Mouse (Mus musculus): ENCODE data around the gene Cdk6. TPM values are rescaled to one million over a fixed set of nuclear protein-coding genes. Genes with fewer than 3 reads are reported as not detected.
A peak's percentile ranks its signal among the peaks of the same experiment; 100 is the strongest.
"Not testable (repeated sequence)": the region's sequence is repeated elsewhere in the genome, so short reads cannot be mapped to it uniquely, and the experiment has no call there.

The Cdk6 gene
- polyA plus RNA-seq, 1 experiment from 2014 or later: 17.8 TPM

GRCm38 (mm10) chr5:3317724-3318123 is 23.6 kb upstream of the Cdk6 start:
- not testable (repeated sequence) for DNase-seq (ENCODE audit: low spot score); H3K36me3 ChIP-seq (ENCODE audit: control insufficient read depth, insufficient read depth, low read length); H3K4me2 ChIP-seq (replicated peaks; ENCODE audit: low read depth, low read length); ATAC-seq (ENCODE audit: low FRiP score); H3K4me3 ChIP-seq (ENCODE audit: low read depth, low read length); H3K9me3 ChIP-seq (ENCODE audit: control insufficient read depth, low read length); H3K4me1 ChIP-seq (replicated peaks; ENCODE audit: control insufficient read depth, insufficient read depth, low read length); H3K27ac ChIP-seq (ENCODE audit: low read depth, low read length); H3K9ac ChIP-seq (ENCODE audit: low read depth, low read length); H3K27me3 ChIP-seq (ENCODE audit: control insufficient read depth, insufficient read depth, low read length)
- 93% methylated on average over 5 of the region's 5 CpGs for WGBS

- Histone ChIP-seq H3K9ac (ENCODE audit: low read depth, low read length) (no peak overlapping the region), H3K9me3 (ENCODE audit: control insufficient read depth, low read length) (no peaks in the 10 kb centered on the region), H3K27ac (ENCODE audit: low read depth, low read length) (no peak overlapping the region), H3K27me3 (ENCODE audit: control insufficient read depth, insufficient read depth, low read length) (no peaks in the 10 kb centered on the region), H3K4me2 (replicated peaks; ENCODE audit: low read depth, low read length) (no peak overlapping the region), H3K4me1 (replicated peaks; ENCODE audit: control insufficient read depth, insufficient read depth, low read length) (no peaks in the 10 kb centered on the region), H3K36me3 (ENCODE audit: control insufficient read depth, insufficient read depth, low read length) (no peaks in the 10 kb centered on the region), H3K4me3 (ENCODE audit: low read depth, low read length) (no peak overlapping the region)
- WGBS: 9% methylated on average over 1 of the region's 1 CpGs
- DNase-seq (ENCODE audit: low spot score) (no peak), ATAC-seq (ENCODE audit: low FRiP score) (peak; percentile 45)
These were observed 21.1 kb upstream of the Cdk6 start for GRCm38 (mm10) chr5:3320225-3320624.

- H3K4me1 ChIP-seq (replicated peaks; ENCODE audit: control insufficient read depth, insufficient read depth, low read length): no peaks in the 10 kb centered on the region
- no peaks in the 10 kb centered on the region for H3K36me3 ChIP-seq (ENCODE audit: control insufficient read depth, insufficient read depth, low read length)
- no peak for DNase-seq (ENCODE audit: low spot score)
- no peak overlapping the region for H3K9ac ChIP-seq (ENCODE audit: low read depth, low read length)
- H3K27me3 ChIP-seq (ENCODE audit: control insufficient read depth, insufficient read depth, low read length): no peaks in the 10 kb centered on the region
- no peaks in the 10 kb centered on the region for H3K9me3 ChIP-seq (ENCODE audit: control insufficient read depth, low read length)
- H3K27ac ChIP-seq (ENCODE audit: low read depth, low read length): no peak overlapping the region
- ATAC-seq (ENCODE audit: low FRiP score): no peak
- no peak overlapping the region for H3K4me2 ChIP-seq (replicated peaks; ENCODE audit: low read depth, low read length)
- H3K4me3 ChIP-seq (ENCODE audit: low read depth, low read length): no peak overlapping the region
- WGBS: 92% methylated on average over 6 of the region's 6 CpGs
These were observed 19.2 kb upstream of the Cdk6 start for GRCm38 (mm10) chr5:3322052-3322451.

- Histone ChIP-seq H3K9me3 (ENCODE audit: control insufficient read depth, low read length) (no peaks in the 10 kb centered on the region), H3K27me3 (ENCODE audit: control insufficient read depth, insufficient read depth, low read length) (no peaks in the 10 kb centered on the region), H3K27ac (ENCODE audit: low read depth, low read length) (no peak overlapping the region), H3K4me1 (replicated peaks; ENCODE audit: control insufficient read depth, insufficient read depth, low read length) (no peaks in the 10 kb centered on the region), H3K36me3 (ENCODE audit: control insufficient read depth, insufficient read depth, low read length) (no peaks in the 10 kb centered on the region), H3K4me2 (replicated peaks; ENCODE audit: low read depth, low read length) (no peak overlapping the region), H3K4me3 (ENCODE audit: low read depth, low read length) (no peak overlapping the region), H3K9ac (ENCODE audit: low read depth, low read length) (no peak overlapping the region)
- ATAC-seq (ENCODE audit: low FRiP score) (no peak), DNase-seq (ENCODE audit: low spot score) (no peak)
- WGBS: 78% methylated on average over 4 of the region's 4 CpGs
These were observed 17.2 kb upstream of the Cdk6 start for GRCm38 (mm10) chr5:3324116-3324515.

- DNase-seq (ENCODE audit: low spot score) (no peak), ATAC-seq (ENCODE audit: low FRiP score) (no peak)
- H3K4me1 ChIP-seq (replicated peaks; ENCODE audit: control insufficient read depth, insufficient read depth, low read length): no peaks in the 10 kb centered on the region
- no peaks in the 10 kb centered on the region for H3K9me3 ChIP-seq (ENCODE audit: control insufficient read depth, low read length)
- no peak overlapping the region for H3K9ac ChIP-seq (ENCODE audit: low read depth, low read length)
- WGBS: 57% methylated on average over 1 of the region's 1 CpGs
- no peak overlapping the region for H3K4me3 ChIP-seq (ENCODE audit: low read depth, low read length)
- H3K4me2 ChIP-seq (replicated peaks; ENCODE audit: low read depth, low read length): no peak overlapping the region
- no peaks in the 10 kb centered on the region for H3K36me3 ChIP-seq (ENCODE audit: control insufficient read depth, insufficient read depth, low read length)
- H3K27me3 ChIP-seq (ENCODE audit: control insufficient read depth, insufficient read depth, low read length): no peaks in the 10 kb centered on the region
- no peak overlapping the region for H3K27ac ChIP-seq (ENCODE audit: low read depth, low read length)
These were observed 11.9 kb upstream of the Cdk6 start for GRCm38 (mm10) chr5:3329361-3329760.

- no peaks in the 10 kb centered on the region for H3K36me3 ChIP-seq (ENCODE audit: control insufficient read depth, insufficient read depth, low read length)
- H3K9me3 ChIP-seq (ENCODE audit: control insufficient read depth, low read length): no peaks in the 10 kb centered on the region
These were observed 10.4 kb upstream of the Cdk6 start for GRCm38 (mm10) chr5:3330932-3331331.

GRCm38 (mm10) chr5:3333019-3333418 is 8.3 kb upstream of the Cdk6 start:
- H3K27ac ChIP-seq (ENCODE audit: low read depth, low read length); H3K36me3 ChIP-seq (ENCODE audit: control insufficient read depth, insufficient read depth, low read length); ATAC-seq (ENCODE audit: low FRiP score); H3K9me3 ChIP-seq (ENCODE audit: control insufficient read depth, low read length); H3K27me3 ChIP-seq (ENCODE audit: control insufficient read depth, insufficient read depth, low read length); DNase-seq (ENCODE audit: low spot score); H3K9ac ChIP-seq (ENCODE audit: low read depth, low read length); H3K4me1 ChIP-seq (replicated peaks; ENCODE audit: control insufficient read depth, insufficient read depth, low read length); H3K4me3 ChIP-seq (ENCODE audit: low read depth, low read length); H3K4me2 ChIP-seq (replicated peaks; ENCODE audit: low read depth, low read length): not testable (repeated sequence)
- WGBS: 88% methylated on average over 4 of the region's 4 CpGs

More at GRCm38 (mm10) chr5:3330932-3331331, 10.4 kb upstream of the Cdk6 start:
- no peak overlapping the region for H3K4me3 ChIP-seq (ENCODE audit: low read depth, low read length)
- no peak overlapping the region for H3K27ac ChIP-seq (ENCODE audit: low read depth, low read length)
- 75% methylated on average over 3 of the region's 3 CpGs for WGBS
- DNase-seq (ENCODE audit: low spot score): no peak
- no peak overlapping the region for H3K4me2 ChIP-seq (replicated peaks; ENCODE audit: low read depth, low read length)
- no peak overlapping the region for H3K9ac ChIP-seq (ENCODE audit: low read depth, low read length)
- ATAC-seq (ENCODE audit: low FRiP score): no peak
- H3K27me3 ChIP-seq (ENCODE audit: control insufficient read depth, insufficient read depth, low read length): no peaks in the 10 kb centered on the region
- H3K4me1 ChIP-seq (replicated peaks; ENCODE audit: control insufficient read depth, insufficient read depth, low read length): no peaks in the 10 kb centered on the region

- Histone ChIP-seq H3K9ac (ENCODE audit: low read depth, low read length) (0 out of 2 replicates have a peak overlapping the region, but pooled peaks have one; percentile 64), H3K4me3 (ENCODE audit: low read depth, low read length) (peak overlapping the region; percentile 57), H3K4me2 (replicated peaks; ENCODE audit: low read depth, low read length) (peak overlapping the region; percentile 94)
- not testable (repeated sequence) for H3K9me3 ChIP-seq (ENCODE audit: control insufficient read depth, low read length); H3K36me3 ChIP-seq (ENCODE audit: control insufficient read depth, insufficient read depth, low read length); H3K4me1 ChIP-seq (replicated peaks; ENCODE audit: control insufficient read depth, insufficient read depth, low read length); ATAC-seq (ENCODE audit: low FRiP score); H3K27ac ChIP-seq (ENCODE audit: low read depth, low read length); H3K27me3 ChIP-seq (ENCODE audit: control insufficient read depth, insufficient read depth, low read length)
- DNase-seq (ENCODE audit: low spot score): peak; percentile 25
- under 1% methylated on average over 15 of the region's 15 CpGs for WGBS
These were observed 786 bp upstream of the Cdk6 start for GRCm38 (mm10) chr5:3340340-3341058.
